Mouse (Mus musculus): Measurements from ENCODE around the gene Lcor. TPM values are rescaled to one million over a fixed set of nuclear protein-coding genes. Genes with fewer than 3 reads are reported as not detected.
A peak's percentile ranks its signal among the peaks of the same experiment; 100 is the strongest.

Gene Lcor
- total RNA-seq, 2 experiments from 2014 or later = 11.7 to 13.0 TPM

DNA sequence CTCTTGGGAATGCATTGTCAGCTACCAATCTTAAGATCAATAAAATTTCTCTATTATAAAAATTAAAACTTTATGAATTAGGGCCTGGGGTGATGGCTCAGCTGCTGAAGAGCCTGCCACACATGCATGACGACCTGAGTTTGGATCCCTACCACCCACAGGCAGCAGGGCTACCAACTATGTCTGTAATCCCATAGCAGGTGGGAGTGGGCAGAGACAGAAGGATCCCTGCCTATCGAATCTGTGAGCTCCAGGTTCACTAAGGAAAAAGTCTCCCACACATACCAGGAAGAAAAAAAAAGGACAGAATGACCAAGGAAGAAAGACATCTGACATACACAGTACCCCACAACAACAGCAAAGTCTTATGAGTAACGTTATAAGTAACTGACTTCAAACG lies 74.5 kb downstream of the Lcor start:
- intact Hi-C loops (cut with DNase I) = no loop called here
- no peak for DNase-seq

- intact Hi-C loops (cut with DNase I) = no loop called here
- DNase-seq = no peak
These were observed 75.1 kb downstream of the Lcor start for GRCm38 (mm10) chr19:41557491-41557890.

GRCm38 (mm10) chr19:41558891-41559486 lies 76.6 kb downstream of the Lcor start:
- DNase-seq = no peak
- intact Hi-C loops (cut with DNase I) = no loop called here

DNA sequence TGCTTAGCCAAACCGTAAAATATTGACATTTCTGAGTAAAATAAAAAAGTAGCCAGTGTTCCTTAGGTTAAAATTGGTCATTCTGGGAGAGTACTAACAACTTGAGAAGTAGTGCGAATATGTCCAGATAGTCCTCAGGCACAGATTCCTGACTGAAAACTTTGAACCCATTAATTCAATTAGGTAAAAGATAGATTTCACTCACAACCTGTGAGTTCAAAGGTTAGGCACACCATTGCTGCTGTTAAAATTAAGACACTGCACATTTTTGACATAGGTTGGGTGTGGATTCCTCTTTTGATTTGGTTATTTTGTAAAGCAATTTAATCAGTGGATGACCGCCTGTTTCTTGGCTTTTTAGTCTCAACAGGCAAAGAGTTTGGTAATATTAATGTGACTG lies 78.4 kb downstream of the Lcor start:
- no peak for DNase-seq
- intact Hi-C loops (cut with DNase I) = loop anchor here (5.0 kb wide), 1 partner anchor 69 kb away; no protein-coding TSS in a partner anchor

DNA sequence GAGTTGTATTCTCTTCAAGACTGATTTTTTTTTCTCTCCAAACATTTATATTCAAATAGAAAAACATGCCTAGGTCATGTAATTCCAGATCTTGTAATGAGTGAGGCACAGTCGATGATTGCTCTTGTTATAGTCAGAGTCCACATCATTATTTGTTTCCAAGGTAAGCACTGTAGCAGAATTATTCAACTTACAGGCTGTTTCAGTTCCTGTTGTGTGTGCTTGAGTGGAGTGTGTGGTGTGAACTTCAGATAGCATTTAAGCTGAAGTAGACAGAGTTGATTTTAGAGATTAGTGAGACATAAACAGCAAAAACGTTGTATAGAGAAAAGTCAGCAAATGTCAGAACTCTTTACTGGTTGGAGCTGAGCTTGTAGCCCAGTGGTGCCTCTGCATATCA lies 86.4 kb downstream of the Lcor start:
- no peak for DNase-seq
- intact Hi-C loops (cut with DNase I) = no loop called here

- DNase-seq = no peak
- intact Hi-C loops (cut with DNase I) = loop anchor here (10.0 kb wide), 1 partner anchor 259 kb away; no protein-coding TSS in a partner anchor
These were observed 91.3 kb downstream of the Lcor start for GRCm38 (mm10) chr19:41573700-41574099.

- no peak for DNase-seq
These were observed 95.1 kb downstream of the Lcor start for GRCm38 (mm10) chr19:41577576-41577975.

DNA sequence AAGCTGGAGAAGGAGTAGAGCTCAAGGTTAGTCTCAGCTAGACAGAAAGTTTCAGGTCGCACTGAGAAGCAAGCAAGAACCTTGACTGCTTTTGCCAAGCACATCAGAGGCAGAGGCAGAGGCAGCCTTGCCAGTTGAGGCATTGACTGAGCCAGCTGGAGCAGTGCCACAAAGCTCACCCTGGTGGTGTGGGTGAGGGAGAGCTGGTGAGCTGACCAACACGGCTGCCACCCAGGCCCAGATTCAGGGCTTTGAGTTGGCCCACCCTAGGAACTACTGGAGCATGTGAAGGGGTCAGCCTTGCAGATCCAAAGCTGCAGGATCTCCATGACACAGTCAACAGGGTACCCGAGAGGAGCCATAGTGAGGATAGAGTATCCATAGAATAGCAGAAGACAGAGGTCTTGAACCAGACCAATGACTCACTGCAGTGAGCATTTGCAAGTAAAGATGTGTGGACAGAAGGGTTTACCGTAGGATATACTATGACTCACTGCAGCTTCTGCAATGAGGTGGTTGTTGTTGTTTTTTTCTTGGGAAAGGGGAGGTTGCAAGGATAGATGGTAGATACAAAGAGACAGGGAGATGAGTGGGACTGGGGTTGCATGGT lies 97.0 kb downstream of the Lcor start:
- intact Hi-C loops (cut with DNase I) = loop anchor here (10.0 kb wide), 1 partner anchor 265 kb away; no protein-coding TSS in a partner anchor
- peak; percentile 38 to 58 for DNase-seq

More at GRCm38 (mm10) chr19:41577576-41577975, 95.1 kb downstream of the Lcor start:
- intact Hi-C loops (cut with DNase I) = loop anchor here (10.0 kb wide), 1 partner anchor 263 kb away; no protein-coding TSS in a partner anchor

DNA sequence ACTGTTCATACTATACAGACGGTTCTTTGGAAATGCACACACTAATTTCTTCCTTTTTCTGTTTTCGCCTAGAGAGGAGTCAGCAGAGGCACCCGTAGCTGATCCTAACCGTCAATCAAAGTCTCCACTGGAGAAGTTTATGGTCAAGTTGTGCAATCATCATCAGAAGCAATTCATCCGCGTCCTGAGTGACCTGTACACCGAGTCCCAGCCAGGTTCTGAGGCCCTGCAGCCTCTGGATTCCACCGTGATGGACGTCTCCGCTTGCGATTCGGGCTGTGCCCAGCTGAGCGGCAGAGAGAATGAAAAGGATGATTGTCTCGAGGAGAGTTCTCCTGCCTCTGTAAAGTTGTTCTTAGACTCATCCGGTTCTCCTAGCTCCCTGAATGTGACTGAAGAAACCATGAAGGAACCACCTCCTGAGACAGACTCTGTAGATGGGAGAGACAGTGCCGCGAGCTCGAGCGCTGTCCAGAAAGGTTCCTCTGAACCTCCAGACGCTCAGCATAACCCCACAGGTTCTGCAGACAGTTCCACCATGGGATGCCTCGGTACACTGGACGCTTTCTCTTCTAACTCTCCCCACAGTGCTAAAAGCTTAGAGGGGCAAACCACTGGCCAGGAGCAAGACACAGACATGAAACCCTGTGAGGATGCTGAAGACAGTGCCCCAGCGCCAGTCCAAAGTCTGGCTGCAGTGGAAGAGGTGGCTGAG lies 99.4 kb downstream of the Lcor start, which contains the start of gene Gm340:
Gene Gm340 (plus strand): TSS at position 665 of the 715 bp plus-strand sequence.
- no peak for DNase-seq
- intact Hi-C loops (cut with DNase I) = no loop called here

DNA sequence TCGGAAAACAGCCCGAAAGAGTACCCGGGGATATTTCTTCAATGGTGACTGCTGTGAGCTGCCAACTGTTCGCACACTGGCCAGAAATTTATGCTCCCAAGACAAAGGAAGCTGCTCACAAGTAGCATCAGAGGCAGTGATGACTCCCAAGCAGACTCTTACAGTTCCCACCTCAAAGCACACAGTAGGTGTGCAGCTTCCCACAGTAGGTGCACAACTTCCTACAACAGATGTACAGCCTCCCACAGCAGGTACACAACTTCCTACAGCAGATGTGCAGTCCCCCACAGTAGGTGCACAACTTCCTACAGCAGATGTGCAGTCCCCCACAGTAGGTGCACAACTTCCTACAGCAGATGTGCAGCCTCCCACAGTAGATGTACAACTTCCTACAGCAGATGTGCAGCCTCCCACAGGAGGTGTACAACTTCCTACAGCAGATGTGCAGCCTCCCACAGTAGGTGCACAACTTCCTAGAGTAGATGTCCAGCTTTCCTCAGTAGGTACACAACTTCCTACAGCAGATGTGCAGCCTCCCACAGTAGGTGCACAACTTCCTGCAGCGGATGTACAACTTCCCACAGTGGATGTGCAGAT lies 100.6 kb downstream of the Lcor start:
- intact Hi-C loops (cut with DNase I) = no loop called here
- no peak for DNase-seq

- intact Hi-C loops (cut with DNase I) = no loop called here
These were observed 104.3 kb downstream of the Lcor start for GRCm38 (mm10) chr19:41586752-41587151.

DNA sequence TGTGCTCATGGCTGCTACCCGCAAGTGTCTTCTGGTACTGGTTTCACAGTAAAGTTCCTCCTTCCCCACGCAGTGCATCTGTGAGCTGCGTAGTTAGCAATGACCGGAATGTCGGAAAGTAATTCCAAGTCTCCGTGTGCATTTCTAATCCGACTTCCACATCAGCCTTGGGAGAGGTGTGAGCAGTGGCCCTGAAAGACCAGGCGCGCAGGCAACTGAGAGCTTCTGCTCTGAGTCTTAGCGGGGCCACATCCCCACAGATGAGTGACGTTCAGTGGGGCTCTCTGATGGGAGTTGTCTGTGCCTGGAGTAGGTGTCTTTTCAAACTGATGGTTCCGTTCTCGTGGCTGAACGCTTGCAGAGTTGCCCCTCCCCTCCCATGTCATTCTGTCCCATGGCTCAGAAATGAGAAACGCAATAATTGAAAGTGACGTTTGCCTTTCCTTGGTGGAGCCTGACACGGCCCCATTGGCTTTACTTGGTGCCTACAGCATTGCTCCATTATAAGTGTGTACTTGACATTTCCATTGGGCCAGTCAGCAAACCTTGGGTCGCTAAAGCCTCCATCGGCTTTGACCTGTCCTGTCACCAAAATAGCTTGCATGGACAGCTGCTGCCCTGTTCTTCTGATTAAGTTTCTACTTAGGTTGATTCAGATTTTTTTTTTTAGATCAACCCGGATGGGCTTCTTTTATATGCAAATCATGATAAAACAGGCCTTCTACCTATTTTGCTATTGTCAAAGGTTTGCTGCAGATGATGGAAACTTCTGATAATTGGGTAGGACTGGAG lies 105.2 kb downstream of the Lcor start:
- intact Hi-C loops (cut with DNase I) = no loop called here

More at GRCm38 (mm10) chr19:41586752-41587151, 104.3 kb downstream of the Lcor start:
- no peak for DNase-seq

GRCm38 (mm10) chr19:41589026-41589425 lies 106.6 kb downstream of the Lcor start:
- DNase-seq = no peak
- intact Hi-C loops (cut with DNase I) = no loop called here

More for the DNA sequence above, 105.2 kb downstream of the Lcor start:
- no peak for DNase-seq

GRCm38 (mm10) chr19:41589681-41590080 lies 107.2 kb downstream of the Lcor start:
- intact Hi-C loops (cut with DNase I) = no loop called here
- DNase-seq = no peak

GRCm38 (mm10) chr19:41591808-41592207 lies 109.4 kb downstream of the Lcor start:
- intact Hi-C loops (cut with DNase I) = no loop called here
- DNase-seq = no peak

GRCm38 (mm10) chr19:41597170-41597894 lies 114.9 kb downstream of the Lcor start:
- intact Hi-C loops (cut with DNase I) = no loop called here
- peak; percentile 36 to 56 for DNase-seq

DNA sequence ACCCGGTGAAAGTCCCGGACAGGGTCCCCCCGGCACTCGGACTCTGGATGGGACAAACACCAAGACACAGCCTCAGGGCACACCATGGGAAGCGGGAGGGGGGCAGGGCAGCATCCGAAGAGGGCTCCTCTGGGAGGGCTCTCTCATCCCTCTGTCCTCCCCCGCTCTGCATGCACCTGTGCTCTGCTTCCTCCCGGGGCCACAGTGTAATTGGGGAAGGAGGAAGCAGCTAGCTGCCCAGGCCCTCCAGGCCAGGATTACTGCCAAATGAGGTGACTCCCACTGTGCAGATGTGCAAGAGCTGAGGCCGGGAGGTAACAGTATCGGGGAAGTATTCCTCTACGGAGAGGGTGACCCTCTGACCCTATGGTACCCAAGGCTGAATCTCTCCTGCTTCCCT lies 118.2 kb downstream of the Lcor start:
- no peak for DNase-seq
- intact Hi-C loops (cut with DNase I) = no loop called here

- intact Hi-C loops (cut with DNase I) = no loop called here
- DNase-seq = no peak
These were observed 124.0 kb downstream of the Lcor start for GRCm38 (mm10) chr19:41606208-41606987.

DNA sequence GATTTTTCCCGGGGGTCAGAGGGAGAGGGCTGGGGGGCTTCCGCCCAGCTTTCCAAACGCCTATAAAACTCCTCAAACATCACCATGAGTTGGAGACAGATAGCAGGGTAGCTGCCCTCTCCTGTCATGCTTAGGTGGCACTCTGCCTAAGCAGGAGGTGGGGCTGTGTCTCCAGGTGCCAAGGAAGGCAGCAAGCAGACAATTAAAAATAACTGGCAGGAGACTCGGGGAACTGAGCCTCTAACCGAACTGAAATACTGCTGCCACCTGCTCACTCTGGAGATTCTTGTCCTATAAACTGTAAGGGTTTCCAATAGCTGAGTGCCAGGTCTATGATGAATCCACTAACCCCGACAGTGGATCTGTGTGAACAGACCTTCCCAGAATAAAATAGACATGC lies 129.2 kb downstream of the Lcor start:
- no peak for DNase-seq
- intact Hi-C loops (cut with DNase I) = loop anchor here (10.0 kb wide), 1 partner anchor 297 kb away; no protein-coding TSS in a partner anchor

All from heart, postnatal 14 days (tissue).